In the genomic region with DNA sequence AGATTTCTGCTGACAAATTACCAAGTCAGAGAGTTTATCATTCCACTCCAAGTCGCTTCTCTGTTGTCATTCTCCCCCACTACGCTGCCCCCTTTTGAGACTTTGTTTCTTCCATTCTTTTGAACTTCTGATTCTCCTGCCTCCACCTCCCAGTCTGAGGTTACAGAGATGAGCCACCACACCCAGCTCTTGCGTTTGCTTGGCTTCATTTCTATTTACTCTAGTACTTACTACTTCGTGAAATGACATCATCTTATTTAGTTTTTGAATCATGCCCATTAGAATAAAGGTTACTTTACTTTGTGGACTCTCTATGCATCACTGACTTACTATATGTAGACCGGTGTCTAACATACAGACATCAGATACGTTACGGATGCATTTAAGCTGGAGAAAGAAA, we compare ENCODE assay signal across 24 mouse cellular contexts. TPM values are rescaled to one million over a fixed set of nuclear protein-coding genes. Genes with fewer than 3 reads are reported as not detected.
DNase-seq lines count a peak whose midpoint lies in the region; ATAC-seq and TF ChIP-seq lines count a peak whose summit lies in the region.
"Had no signal": no experiment of that assay in that cellular context is flagged by ENCODE, and none has a peak within 500 bp of the region (broad histone marks: within the 10 kb centered on the region; RNA-seq: fewer than 3 reads in every experiment).

No protein-coding gene starts in this region.

- peak overlapping the region; percentile 85 for H3K27ac ChIP-seq in ES-Bruce4 (ENCODE audit: insufficient read depth, low read length)
- no peak overlapping the region for H3K27ac ChIP-seq in midbrain, embryonic 11.5 days (ENCODE audit: low read depth, low read length)
- H3K27ac ChIP-seq in midbrain, postnatal 0 days (ENCODE audit: low read depth, low read length) = no peak overlapping the region
- no peak overlapping the region for H3K27ac ChIP-seq in forebrain, embryonic 14.5 days (ENCODE audit: low read depth, low read length)
- H3K27ac ChIP-seq: forebrain, embryonic 13.5 days; gastrocnemius, adult 2 months; heart, embryonic 10.5 days; hindbrain, embryonic 12.5 days had no signal

- TF ChIP-seq EP300 in ES-Bruce4 (IDR thresholded peaks at IDR 0.05; ENCODE audit: insufficient read depth, low read depth, low read length) = no peak

- no peaks in the 10 kb centered on the region; the same call in 1 of the 2 replicates for H3K4me1 ChIP-seq in lung, adult 2 months (ENCODE audit: control insufficient read depth, insufficient read depth, low read length)
- peaks cover 11% of the 10 kb centered on the region for H3K4me1 ChIP-seq in ES-Bruce4 (ENCODE audit: control insufficient read depth, insufficient read depth, low read length)
- no peaks in the 10 kb centered on the region for H3K4me1 ChIP-seq in midbrain, embryonic 11.5 days (ENCODE audit: control insufficient read depth, insufficient read depth, low read length)
- no peaks in the 10 kb centered on the region for H3K4me1 ChIP-seq in midbrain, postnatal 0 days (ENCODE audit: insufficient read depth, low read length)
- H3K4me1 ChIP-seq in forebrain, embryonic 14.5 days (ENCODE audit: control insufficient read depth, insufficient read depth, low read length) = no peaks in the 10 kb centered on the region
- H3K4me1 ChIP-seq: forebrain, embryonic 13.5 days; hindbrain, embryonic 12.5 days had no signal

- peaks cover 2% of the 10 kb centered on the region for H3K36me3 ChIP-seq in ES-Bruce4 (ENCODE audit: control insufficient read depth, insufficient read depth, low read length, poor library complexity, severe bottlenecking)
- H3K36me3 ChIP-seq in midbrain, embryonic 11.5 days (ENCODE audit: control insufficient read depth, insufficient read depth, low read length) = no peaks in the 10 kb centered on the region
- H3K36me3 ChIP-seq in midbrain, postnatal 0 days (ENCODE audit: insufficient read depth, low read length) = no peaks in the 10 kb centered on the region
- peaks cover 2% of the 10 kb centered on the region for H3K36me3 ChIP-seq in forebrain, embryonic 14.5 days (ENCODE audit: control insufficient read depth, insufficient read depth, low read length)

- 0 out of 2 replicates have a peak overlapping the region, but pooled peaks have one; percentile 21 for H3K9ac ChIP-seq in ES-Bruce4 (ENCODE audit: low read depth, poor library complexity, severe bottlenecking)
- no peak overlapping the region for H3K9ac ChIP-seq in midbrain, embryonic 11.5 days (ENCODE audit: low read length)
- H3K9ac ChIP-seq in midbrain, postnatal 0 days (replicated peaks; ENCODE audit: low read length, poor library complexity, severe bottlenecking) = no peak overlapping the region
- H3K9ac ChIP-seq in forebrain, embryonic 14.5 days (ENCODE audit: low read length) = no peak overlapping the region
- H3K9ac ChIP-seq: forebrain, embryonic 13.5 days; hindbrain, embryonic 12.5 days had no signal

- peak; percentile 10 for DNase-seq in lung, postnatal 36 days
- no peak for DNase-seq in lung, adult 2 months
- DNase-seq in induced T-regulatory cell, adult 2 months (ENCODE audit: low read depth) = peak; percentile 50
- no peak for DNase-seq in midbrain, embryonic 11.5 days (ENCODE audit: low spot score, missing footprints)
- DNase-seq in midbrain, postnatal 0 days (ENCODE audit: low spot score) = no peak
- DNase-seq in forebrain, embryonic 14.5 days (ENCODE audit: low spot score) = no peak
- DNase-seq: adrenal gland, adult 2 months; adrenal gland, postnatal 25 days; cerebellum, adult 18-20 months; cerebellum, adult 9-11 months; cerebellum, postnatal 36 days; gastrocnemius, adult 2 months; gastrocnemius, postnatal 36 days; heart, adult 18-20 months; heart, postnatal 10 days; heart, postnatal 4 days had no signal

- ATAC-seq in midbrain, embryonic 11.5 days (ENCODE audit: low FRiP score) = no peak
- no peak for ATAC-seq in midbrain, postnatal 0 days (ENCODE audit: low FRiP score)
- no peak for ATAC-seq in forebrain, embryonic 14.5 days
- ATAC-seq: activated CD4-positive, CD25-positive, alpha-beta regulatory T cell, adult 4 months; forebrain, embryonic 13.5 days; hindbrain, embryonic 16.5 days had no signal

- TF ChIP-seq CTCF in lung, adult 2 months (IDR thresholded peaks at IDR 0.05; ENCODE audit: insufficient read depth, low read length) = no peak
- TF ChIP-seq CTCF in ES-Bruce4 (IDR thresholded peaks at IDR 0.05; ENCODE audit: low read depth, low read length) = no peak
- TF ChIP-seq CTCF in midbrain, postnatal 0 days (IDR thresholded peaks at IDR 0.05) = no peak

- TF ChIP-seq POLR2A in lung, adult 2 months (IDR thresholded peaks at IDR 0.05; ENCODE audit: borderline replicate concordance, extremely low read depth, low read depth, low read length) = no peak
- TF ChIP-seq POLR2A in ES-Bruce4 (IDR thresholded peaks at IDR 0.05; ENCODE audit: insufficient read depth, low read length) = no peak

- 63% methylated on average over 7 of the region's 7 CpGs for WGBS in lung, adult 2 months
- WGBS in midbrain, embryonic 11.5 days = 76% methylated on average over 7 of the region's 7 CpGs
- 79% methylated on average over 7 of the region's 7 CpGs for WGBS in midbrain, postnatal 0 days
- 79% methylated on average over 7 of the region's 7 CpGs for WGBS in forebrain, embryonic 14.5 days

- no peaks in the 10 kb centered on the region for H3K27me3 ChIP-seq in ES-Bruce4 (ENCODE audit: control insufficient read depth, insufficient read depth, low read length, poor library complexity, severe bottlenecking)
- H3K27me3 ChIP-seq in midbrain, embryonic 11.5 days (ENCODE audit: control insufficient read depth, insufficient read depth, low read length) = no peaks in the 10 kb centered on the region
- no peaks in the 10 kb centered on the region for H3K27me3 ChIP-seq in midbrain, postnatal 0 days (ENCODE audit: insufficient read depth, low read length)
- H3K27me3 ChIP-seq in forebrain, embryonic 14.5 days (replicated peaks; ENCODE audit: control insufficient read depth, insufficient read depth, low read length) = no peaks in the 10 kb centered on the region
- H3K27me3 ChIP-seq: CH12.LX; forebrain, embryonic 13.5 days; hindbrain, embryonic 12.5 days had no signal

- H3K9me3 ChIP-seq in ES-Bruce4 (replicated peaks; ENCODE audit: control insufficient read depth, insufficient read depth, low read length, poor library complexity, severe bottlenecking) = no peaks in the 10 kb centered on the region
- no peaks in the 10 kb centered on the region for H3K9me3 ChIP-seq in midbrain, embryonic 11.5 days (ENCODE audit: control insufficient read depth, low read length)
- H3K9me3 ChIP-seq in midbrain, postnatal 0 days (ENCODE audit: low read length) = no peaks in the 10 kb centered on the region
- H3K9me3 ChIP-seq in forebrain, embryonic 14.5 days (replicated peaks; ENCODE audit: control insufficient read depth, low read length) = no peaks in the 10 kb centered on the region
- H3K9me3 ChIP-seq: forebrain, embryonic 13.5 days; G1E; heart, embryonic 10.5 days; hindbrain, embryonic 12.5 days had no signal

- no peak overlapping the region for H3K4me3 ChIP-seq in lung, adult 2 months (replicated peaks; ENCODE audit: extremely low read depth, low read depth, low read length)
- H3K4me3 ChIP-seq in ES-Bruce4 (ENCODE audit: low read depth, low read length) = no peak overlapping the region
- H3K4me3 ChIP-seq in midbrain, embryonic 11.5 days (ENCODE audit: low read depth, low read length) = no peak overlapping the region
- no peak overlapping the region for H3K4me3 ChIP-seq in midbrain, postnatal 0 days (ENCODE audit: low read depth, low read length)
- no peak overlapping the region for H3K4me3 ChIP-seq in forebrain, embryonic 14.5 days (ENCODE audit: low read depth, low read length)
- H3K4me3 ChIP-seq: forebrain, embryonic 13.5 days; gastrocnemius, adult 2 months; heart, embryonic 10.5 days; hindbrain, embryonic 12.5 days had no signal

- H3K4me2 ChIP-seq in midbrain, embryonic 11.5 days = no peak overlapping the region
- H3K4me2 ChIP-seq in midbrain, postnatal 0 days (ENCODE audit: low read depth, low read length, poor library complexity, severe bottlenecking) = no peak overlapping the region
- H3K4me2 ChIP-seq in forebrain, embryonic 14.5 days (ENCODE audit: low read length) = no peak overlapping the region
- H3K4me2 ChIP-seq: forebrain, embryonic 13.5 days; hindbrain, embryonic 12.5 days had no signal

RNA-seq across cellular contexts. Expression of gene Eya3, which starts 8.7 kb away (rescaled TPM):
- 16.6 and 19.5 TPM in 2 replicates for polyA plus RNA-seq in lung, adult 2 months (2012; rRNA removed)
- 77.8 and 78.7 TPM in 2 replicates for polyA plus RNA-seq in ES-Bruce4 (2011; ENCODE audit: insufficient read depth, insufficient read length, low read depth, missing spikeins)
- 26.4 and 26.8 TPM in 2 replicates for polyA plus RNA-seq in midbrain, embryonic 11.5 days (2014; fragmentation: Nextera tagmentation; extraction: Ambion mirVana)
- 15.7 and 25.8 TPM in 2 replicates for total RNA-seq in midbrain, postnatal 0 days (2014; rRNA removed)
- 4.5 and 5.1 TPM in 2 replicates for polyA plus RNA-seq in midbrain, postnatal 0 days (2015; fragmentation: Nextera tagmentation; extraction: Ambion mirVana)
- 17.0 and 20.8 TPM in 2 replicates for polyA plus RNA-seq in forebrain, embryonic 14.5 days (2014; fragmentation: Nextera tagmentation; extraction: Ambion mirVana)

Comparison
In these comparisons a context has a peak if more than half of its experiments do, and no peak if none do; other contexts are left out.
1. DNase-seq: peak in lung, postnatal 36 days (single experiment) and induced T-regulatory cell, adult 2 months (single experiment); none in lung, adult 2 months (single experiment), midbrain, embryonic 11.5 days (single experiment), midbrain, postnatal 0 days (single experiment) and forebrain, embryonic 14.5 days (single experiment).